Mouse (Mus musculus) layer of hippocampus, postnatal 25 days (tissue): ENCODE data around the gene Myo18b. TPM values are rescaled to one million over a fixed set of nuclear protein-coding genes. Genes with fewer than 3 reads are reported as not detected.

Experiments
- DNase-seq, 2 experiments: peaks; one replicate each; pipeline ENCODE4 v3.0.0; 2022; ENCODE audit warnings: mixed read lengths in 2 of 2, low spot score in 1 of 2; ENCODE audit errors: extremely low spot score in 1 of 2
- total RNA-seq, 2 experiments: library from RNA; stranded (reverse); gene quantifications; 2 replicates each; pipeline ENCODE4 v1.2.3; 2021

Myo18b gene
- total RNA-seq, 2 experiments from 2014 or later: 1.0 to 1.7 TPM

DNA sequence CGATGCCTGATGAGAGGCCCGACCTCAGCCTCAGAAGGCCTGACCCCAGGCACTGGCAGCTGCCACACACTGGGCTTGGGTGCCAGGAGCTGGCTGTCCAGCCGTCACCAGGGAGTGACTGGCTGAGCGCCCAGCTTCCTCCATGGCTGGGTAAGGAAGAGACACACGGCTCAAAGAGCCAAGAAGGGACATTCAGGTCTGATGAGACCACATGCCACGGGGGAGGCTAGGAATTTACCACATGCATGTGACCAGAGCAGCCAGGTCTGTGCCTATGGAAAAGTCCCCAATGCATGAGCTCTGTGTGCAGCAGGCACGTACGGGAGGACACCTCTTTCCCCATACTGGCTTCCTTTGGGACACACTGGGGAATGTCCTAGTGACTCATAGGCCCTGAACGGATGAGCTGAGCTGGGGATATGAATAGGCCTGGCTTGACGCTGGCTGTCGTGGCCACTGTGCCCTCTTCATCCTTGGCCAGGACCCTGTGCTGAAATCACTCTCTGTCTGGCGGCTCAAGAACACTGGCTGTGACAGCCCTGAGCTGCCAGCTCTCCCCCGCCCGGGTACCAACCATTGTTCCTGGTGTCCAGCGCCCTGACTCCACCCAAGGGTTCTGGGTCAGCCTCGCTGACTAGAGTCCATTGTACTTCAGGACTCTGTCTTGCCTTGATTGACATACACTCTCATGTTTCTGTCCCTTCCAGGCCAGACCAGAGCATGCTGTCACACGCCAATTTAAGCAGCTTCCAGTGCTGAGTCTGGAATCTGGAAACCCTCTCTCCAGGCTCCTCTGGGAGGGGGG, 9.3 kb downstream of the Myo18b start:
- peak in 1 of 2 experiments; percentile 45 for DNase-seq

DNA sequence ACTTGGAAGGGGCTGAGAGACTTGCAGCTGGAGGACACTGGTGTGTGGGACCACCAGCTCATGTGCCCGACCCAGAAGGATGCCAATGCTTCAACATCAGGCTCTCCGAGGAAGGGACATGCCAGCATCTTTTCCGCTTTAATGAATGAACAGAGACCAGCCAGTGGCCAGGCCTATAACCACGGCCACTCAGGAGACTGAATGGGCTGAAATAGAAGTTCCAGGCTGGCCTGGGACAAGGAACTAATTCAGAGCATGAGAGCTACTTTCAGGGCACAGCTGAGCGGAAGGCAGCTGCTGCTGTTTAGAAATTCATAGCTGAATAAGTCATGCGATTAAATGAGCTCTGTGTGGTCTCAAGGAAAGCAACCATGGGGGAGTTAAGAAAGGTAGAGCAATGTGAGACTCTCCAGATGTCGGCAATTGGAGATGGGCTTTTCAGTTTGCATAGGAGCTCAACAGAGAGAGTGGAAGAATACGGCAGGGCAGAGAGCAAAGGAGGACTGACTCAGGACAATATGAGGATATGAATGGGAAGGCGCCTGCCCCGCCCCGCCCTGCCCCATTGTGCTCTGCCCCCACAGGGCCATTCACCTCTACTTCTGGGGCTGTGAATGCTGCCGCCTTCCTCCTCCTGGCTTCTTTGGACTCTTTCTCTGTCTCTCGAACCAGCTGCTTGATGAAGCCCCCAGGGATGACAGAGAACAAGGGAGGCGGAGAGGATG, 18.6 kb downstream of the Myo18b start:
- DNase-seq: no peak

DNA sequence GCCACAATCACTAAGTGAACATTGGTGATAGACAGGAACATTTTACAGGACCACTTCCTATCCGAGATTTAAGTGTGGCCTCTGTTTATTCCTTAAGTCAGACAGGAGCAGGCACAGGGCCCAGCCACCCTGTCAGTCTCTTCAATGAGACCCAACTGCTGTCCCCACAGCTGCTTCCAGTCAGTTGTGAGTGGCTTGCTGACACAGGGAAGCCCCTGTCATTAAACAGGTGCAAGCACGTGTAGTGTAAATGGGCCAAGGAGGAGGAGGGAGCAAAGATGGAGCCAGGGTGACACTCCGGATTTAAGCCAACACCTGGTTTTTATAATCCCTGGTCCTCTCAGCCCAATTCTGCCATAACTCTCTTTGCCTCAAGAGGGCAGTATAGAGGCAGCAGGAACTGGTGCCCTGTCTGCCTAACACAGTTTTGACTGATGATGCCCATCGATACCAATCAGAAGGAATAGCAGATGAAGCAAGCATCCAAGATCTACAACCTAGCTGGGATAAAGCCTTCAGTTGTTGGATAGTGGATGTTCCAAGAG, 19.2 kb downstream of the Myo18b start:
- DNase-seq: peak in 1 of 2 experiments; percentile 54

DNA sequence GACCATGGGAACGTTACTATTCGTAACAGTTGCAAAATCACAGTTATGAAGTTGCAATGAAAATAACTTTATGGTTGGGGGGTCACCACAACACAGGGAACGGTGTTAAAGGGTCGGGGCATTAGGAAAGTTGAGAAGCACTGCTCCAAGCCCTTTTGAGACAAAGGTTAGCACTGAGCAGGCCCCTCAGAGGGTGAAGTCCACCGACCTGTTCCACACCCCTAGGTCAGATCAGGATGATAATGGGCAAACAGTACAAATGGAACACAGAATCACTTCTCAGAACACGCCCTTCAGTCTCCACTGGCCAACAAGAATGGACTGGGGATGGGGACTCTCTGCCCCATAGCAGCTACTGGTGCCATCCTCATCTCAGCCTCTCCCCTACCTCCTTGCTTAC, 23.2 kb downstream of the Myo18b start:
- no peak for DNase-seq

DNA sequence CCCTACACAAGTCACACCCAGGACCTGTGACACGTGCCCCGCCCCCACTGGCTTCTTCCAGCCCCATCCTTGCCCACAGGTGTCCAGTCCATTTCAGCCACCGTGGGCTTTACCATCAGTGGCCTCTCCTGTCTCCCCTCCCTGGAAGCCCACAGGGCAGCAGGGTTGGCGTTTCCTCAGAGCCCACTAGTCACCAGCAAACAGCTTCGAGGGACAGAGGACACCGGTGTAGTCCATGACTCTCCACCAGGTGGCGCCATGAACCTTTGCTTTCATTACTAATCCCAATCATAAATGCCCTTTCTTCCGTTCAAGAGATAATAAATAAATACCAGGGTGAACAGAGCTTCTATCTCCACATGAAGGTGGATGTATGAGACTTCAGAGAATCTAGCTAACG, 25.4 kb downstream of the Myo18b start:
- DNase-seq: peak; percentile 79 to 95

DNA sequence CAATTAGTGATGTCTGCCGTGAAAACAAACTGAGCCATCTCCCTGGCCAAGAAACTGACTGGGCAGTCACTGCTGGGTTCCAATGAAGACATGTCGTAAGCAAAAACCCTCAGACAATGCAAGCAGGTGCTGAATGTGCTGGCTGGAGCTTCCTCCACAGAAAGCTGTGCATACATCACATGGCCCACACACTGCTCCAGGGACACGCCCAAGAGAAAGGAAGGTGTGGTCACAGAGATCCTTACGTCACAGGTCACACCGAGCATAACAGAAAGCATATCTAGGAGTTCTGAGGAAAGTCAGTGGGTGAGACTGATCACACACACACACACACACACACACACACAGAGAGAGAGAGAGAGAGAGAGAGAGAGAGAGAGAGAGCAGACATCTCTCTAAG, 27.5 kb downstream of the Myo18b start:
- no peak for DNase-seq

DNA sequence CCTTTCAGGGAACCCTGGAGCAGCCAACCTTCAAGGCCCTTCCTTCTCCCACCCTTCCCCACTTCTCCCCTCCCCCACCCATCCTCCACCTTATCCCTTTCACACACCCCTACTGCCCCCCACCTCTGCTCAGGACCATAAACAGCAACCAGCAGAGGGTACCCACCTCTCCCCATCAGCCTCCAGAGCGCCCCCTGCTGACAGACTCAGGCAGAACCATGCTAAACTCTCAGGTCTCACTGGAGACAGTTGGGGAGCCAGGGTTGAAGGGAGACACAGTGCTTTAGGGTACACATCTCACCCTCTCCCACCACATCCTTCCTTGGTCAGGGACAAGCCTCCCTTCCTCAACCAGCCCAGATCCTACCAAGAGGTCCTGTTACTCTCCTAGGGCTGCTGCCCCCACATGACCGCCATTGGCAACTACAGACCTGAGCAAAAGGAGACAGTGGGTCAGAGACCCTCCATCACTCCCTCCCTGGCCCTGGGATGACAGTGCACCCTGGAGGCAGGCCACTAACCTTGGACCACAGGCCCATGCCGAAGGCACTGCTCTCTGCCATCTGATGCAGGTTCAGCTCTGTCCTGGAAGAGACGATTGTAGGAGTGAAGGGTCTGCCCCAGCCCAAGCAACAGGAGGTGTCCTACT, 31.3 kb downstream of the Myo18b start:
- DNase-seq: peak; percentile 53 to 81

DNA sequence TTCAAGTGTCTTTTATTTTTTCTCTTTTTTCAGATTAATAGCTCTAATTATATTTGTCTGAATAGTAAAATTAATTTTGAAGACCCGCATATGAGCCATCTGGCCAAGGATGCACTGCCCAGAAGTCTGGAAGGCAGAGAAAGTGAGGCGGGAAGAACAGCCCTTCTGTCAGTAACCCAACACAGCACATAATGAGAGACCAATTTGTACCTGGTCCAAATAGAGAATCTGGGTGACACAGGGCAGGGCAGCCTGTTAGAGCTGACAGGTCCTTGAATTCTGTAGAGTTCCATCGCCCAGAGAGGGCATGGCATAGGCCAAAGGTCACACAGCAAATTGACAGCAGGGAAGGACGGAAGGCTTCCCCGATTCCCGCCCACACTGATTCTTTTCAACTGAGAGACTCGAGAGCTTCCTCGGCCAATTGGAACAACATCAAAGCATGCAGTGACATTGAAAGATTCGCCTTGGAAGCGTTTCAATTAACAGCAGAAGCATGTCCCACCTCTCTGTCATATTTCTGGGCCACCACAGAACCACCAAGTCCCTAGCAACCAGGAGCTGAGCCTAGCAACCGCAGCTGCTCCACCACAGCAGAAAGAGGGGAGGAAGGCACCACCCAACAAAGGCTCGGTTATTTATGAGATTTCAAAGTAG, 36.7 kb downstream of the Myo18b start:
- no peak for DNase-seq

DNA sequence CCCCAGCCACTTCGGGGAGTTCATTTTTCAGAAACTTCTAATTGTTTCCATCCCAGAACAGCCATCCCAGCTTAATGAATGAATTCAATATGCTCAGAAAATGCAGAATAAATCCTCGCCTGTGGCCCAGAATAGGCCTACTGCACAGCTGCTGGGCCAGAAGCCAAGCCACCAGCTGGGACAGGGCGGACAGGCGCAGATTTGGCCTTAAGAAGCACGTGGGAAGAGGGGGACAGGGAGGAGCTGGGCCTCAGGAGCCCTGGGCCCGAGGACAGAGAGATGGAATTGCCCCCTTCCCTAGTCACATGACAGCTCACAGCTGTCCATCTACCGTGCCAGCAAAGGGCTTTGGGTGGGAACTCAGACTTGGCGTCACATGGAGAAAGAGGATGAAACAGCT, 43.0 kb downstream of the Myo18b start:
- peak in 1 of 2 experiments; percentile 47 for DNase-seq

DNA sequence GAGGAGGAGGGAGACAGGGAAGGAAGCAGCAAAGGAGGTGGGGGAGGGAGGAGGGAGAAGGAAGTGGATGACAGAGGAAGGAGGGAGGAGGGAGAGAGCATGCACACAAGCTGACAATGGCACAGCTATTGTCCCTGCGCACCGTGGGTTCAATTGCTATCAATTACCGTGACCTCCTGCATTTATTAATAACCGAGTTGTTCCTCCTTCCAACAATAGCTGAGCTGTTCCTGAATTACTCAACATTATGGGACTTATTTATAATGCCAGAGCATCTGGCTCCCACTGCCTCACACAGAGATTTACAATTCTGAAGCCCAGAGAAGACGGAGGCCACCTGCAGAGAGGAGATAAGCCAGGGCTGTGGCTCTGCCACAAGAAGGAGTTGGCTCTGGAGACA, 44.8 kb downstream of the Myo18b start:
- DNase-seq: no peak

DNA sequence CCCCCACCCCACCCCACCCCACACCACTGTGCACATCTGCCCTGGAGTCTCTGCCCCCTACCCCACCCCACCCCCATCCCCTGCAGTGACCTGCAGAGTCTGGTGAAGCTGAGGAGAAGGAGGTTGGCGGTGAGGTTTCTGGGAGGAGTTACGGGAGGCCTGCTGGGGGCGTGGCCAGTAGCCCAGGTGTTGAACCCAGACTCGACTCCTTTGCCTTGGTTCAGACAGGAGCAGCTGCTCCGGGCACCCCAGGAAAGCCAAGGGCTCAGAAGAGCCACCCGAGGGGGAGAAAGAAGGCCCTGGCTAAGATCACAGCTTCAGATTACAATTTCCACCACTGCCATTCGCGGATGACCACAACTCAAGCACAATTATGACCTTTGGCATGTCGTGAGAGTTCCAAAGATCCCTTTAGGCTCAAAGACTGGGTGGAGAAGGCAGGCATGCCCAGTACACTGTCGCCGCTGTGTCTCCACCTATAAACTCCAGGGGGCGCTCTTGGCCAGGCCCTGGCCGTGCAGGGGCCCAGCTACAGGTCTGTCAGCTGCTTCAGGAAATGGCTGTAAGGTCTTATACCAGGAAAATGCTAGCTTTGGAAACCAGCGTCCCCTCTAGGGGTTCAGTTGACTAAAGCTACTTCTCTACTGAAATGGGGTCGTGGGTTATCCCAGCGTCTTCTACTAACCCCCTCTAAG, 47.4 kb downstream of the Myo18b start:
- peak in 1 of 2 experiments; percentile 66 for DNase-seq

DNA sequence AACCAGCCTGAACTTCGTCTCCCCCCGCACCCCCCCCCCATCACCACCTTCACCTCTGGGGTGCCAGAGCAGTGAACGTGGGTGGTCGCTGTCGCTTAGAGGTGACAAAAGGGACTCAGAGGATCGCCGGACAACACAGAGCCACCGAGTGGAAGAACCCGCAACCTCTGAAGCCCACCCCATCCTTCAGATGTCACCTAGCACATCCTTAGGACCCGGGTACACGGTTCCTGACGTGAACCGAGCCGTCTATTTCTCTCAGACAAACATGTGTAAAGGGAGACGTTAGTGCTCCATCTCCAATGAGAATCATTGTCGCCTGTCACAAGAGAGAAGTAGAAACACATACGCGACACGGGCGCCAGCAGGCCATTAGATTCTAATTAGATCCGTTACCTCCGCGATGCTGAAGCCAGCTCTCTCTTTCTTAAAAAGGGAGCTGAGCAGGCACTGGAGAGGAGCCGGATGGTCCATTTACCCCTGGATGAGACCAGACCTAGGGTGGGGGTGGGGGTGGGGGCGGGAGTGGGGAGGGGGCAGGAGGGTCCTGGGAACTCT, 48.1 kb downstream of the Myo18b start:
- no peak for DNase-seq

DNA sequence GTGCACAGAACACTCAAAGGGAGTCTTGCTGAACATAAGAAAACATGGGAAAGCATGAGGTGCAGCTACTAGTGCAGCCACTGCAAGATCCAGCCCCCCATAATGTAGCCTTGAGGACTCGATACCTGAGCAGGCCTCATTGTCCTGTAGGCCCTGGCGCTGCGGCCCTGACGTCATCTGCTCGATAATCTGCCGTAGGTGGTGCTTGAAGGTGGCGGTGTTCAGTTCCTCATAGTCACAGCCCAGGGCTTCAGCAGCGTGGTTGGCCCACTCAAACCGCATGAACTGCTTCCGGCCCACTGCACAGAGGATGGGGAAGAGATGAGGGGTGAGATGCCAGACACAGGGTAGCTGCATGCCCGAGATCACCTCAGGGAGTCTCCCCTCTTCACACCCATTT, 50.0 kb downstream of the Myo18b start:
- DNase-seq: no peak

DNA sequence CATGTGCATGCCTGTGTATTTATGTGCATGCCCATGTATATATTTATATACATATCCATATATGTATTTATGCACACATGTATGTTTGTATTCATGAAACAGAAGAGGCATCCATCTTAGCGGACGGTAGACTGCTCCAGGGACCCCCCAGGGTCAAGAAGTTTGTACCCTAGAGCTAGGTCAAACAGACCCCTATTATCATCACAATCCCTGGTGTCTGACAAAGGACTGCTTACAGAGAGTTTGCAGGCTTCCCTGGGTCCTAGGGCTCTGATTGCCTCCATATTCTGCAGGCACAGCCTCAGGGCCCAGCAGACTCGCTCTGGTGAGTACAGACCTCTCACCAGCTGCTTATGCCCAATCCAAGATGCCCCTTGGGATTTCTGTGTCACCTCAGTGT, 51.7 kb downstream of the Myo18b start:
- no peak for DNase-seq

DNA sequence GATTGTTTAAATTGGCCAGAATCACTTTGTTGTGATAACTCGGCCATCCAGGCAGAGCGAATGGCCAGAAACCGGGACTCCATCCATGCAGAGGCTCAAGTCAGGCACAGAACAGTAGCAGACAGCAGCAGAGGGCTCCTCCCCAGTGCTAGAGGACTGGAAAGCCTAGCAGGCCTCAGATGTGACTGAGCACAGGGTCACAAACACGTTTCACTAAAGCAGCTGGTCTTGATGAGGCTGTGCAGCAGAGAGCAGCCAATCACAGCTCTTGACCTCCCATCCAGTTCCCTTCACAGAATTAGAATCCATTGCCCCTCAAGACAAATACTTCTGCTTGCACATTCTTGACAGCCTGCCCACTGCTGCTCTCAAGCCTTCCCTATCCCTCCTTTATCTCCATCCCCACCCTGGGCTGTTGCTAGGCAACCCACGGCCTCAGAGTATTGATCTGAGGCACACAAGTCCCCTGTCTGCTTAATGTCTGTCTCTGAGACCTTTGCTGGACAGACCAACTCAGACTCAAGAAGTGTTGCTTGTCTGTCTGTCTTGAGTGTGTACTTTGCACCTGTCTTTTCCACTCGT, 52.4 kb downstream of the Myo18b start:
- DNase-seq: no peak

DNA sequence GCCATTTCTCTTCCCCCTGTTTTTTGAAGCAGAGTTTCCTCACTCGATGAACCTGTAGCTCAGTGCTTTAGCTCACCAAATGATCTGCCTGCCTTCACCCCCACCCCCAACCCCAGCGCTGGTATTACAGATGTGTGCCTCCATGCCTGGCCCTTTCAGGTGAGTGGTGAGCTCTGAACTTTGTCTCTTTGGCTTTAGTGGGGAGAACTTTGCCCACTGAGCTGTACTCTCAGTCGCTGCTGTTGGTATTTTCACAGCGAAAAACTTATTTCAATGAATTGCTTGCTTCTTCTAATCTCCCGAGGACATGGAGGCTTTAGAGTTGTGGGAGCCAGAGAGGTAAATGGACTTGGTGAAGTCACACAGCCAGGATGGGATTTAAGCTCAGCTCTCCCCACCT, 53.5 kb downstream of the Myo18b start:
- no peak for DNase-seq

DNA sequence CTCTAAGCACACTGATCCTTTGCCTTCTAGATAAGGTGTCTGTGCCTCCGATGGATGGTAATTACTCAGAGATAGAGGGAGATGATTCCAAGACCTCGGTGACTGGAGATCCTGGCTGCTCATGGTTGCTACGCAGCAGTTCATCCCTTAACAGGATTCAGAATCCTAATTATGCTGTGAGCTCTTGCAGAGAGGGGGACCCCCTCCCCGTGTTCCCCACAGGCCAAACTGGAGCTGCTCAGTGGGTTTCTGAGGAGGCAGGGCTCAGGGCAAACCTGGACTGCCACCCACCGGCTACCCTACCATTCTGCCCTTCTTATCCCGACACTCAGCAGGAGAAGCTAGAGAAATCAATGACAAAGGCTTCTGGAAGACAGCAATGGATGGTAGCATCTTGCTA, 54.3 kb downstream of the Myo18b start:
- DNase-seq: no peak

DNA sequence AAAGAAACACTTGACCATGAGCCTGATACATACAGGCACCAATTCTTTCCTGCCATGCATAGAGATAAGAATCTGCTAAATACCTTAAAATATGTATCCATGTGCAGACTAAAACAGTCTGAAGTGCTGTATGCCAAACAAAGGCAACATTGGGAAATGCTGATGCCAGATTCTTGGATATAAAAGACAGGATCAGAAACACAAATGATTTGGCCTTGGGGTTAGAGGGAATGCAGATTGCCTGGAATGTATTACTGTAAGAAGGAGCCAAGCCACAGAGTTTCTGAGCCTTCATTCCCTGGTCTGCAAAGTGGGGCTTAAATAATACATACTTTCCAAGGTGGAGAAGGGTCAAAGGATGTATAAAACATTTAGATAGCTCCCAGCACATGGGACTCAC, 61.3 kb downstream of the Myo18b start:
- DNase-seq: no peak

DNA sequence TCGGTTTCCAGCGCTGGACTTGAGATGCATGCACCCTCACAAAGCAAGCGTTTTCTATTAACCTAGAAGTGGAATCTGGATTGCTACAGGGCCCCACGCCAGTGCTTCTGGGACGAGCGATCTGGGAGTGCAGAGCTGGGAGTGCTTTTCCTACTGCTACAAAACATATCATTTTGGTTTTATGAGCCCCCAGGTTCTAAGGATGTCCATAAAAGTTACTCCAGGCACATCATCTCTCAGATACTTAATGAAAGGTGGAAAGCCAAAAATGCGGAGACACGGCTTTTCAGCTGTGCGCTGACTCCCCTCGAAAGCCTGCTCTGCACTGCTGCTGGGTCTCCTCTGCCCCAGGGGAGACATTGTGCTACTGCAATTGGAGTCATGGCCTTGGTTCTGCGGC, 62.3 kb downstream of the Myo18b start:
- no peak for DNase-seq
